Mouse (Mus musculus) frontal cortex, postnatal 25 days (tissue): ENCODE results near the gene Olfr214.
"Not testable (repeated sequence)": the region's sequence is repeated elsewhere in the genome, so short reads cannot be mapped to it uniquely, and the experiment has no call there.

Experiments used
- DNase-seq, 2 experiments: peaks; one replicate each; pipeline ENCODE4 v3.0.0; 2022; ENCODE audit warnings: low spot score in 2 of 2

The Olfr214 gene

DNA sequence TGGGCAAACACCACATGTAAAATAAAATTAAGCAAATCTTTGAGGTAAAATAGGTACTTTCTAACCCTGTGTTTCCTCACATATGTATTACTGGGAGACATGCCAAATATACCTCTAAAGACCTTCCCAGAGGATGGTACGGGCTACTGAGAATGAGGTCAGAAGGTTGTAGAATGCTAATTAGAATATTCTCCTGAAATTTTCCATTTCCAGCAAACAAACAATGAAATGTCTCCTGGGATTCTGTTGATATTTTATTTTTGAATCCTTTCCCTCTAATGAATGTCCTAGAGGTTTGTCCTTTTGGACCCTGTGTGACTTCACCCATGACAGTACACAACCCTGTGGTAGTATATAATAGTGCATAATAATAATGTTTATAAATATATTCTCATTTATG is at the start of gene Olfr214:
Gene Olfr214 (plus strand): TSS at position 301 of the 400 bp plus-strand sequence.
- no peak for DNase-seq

DNA sequence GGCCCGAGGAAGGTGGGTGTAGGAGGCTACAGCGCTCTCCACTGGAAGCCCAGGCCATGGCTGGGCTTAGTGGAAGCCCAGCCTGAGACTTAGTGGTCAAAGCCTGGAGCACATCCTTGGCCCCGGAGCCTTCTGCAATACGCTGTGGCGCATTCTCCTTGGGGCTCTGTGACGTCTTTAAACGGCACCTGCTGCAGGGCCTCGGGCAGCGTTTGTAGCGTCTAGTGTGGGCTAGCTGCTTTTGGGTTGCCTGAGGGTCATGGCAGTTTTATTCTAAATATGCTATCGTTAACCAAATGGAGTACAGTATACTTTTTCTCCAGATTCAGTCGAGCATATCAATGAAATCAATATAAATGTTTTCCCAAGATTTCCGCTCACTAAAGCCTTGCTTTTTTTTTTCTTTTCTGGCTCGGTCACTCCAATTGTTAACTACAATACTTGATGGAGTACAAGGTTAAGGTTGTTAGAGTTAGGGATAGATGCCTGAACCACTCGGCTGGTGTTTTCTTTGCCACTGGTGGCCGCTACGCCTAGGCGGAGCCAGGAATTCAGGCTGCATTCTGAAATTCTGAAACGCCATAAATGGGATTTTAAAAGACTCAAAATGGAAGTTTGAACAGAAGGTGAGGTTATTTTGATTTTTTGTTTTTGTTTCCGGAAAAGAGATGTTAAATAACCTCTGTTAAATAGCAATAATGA is 47.6 kb upstream of the Olfr214 start, which contains the start of gene Olfr212:
Gene Olfr212 (plus strand): TSS at position 215 of the 702 bp plus-strand sequence.
- not testable (repeated sequence) for DNase-seq

DNA sequence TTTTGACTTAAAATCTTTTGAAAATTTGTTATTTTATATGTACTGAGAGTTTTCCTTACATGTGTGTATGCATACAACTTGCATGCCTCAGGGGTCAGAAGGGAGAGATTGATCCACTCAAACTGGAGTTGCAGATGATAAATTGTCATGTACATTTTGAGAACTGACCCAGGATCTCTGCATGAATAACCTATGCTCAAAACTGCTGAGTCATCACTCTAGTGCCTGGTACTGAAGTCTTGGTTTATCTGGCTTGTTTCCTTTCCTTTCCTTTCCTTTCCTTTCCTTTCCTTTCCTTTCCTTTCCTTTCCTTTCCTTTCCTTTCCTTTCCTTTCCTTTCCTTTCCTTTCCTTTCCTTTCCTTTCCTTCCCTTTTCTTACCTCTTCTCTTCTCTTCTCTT is 39.2 kb upstream of the Olfr214 start:
- no peak for DNase-seq

DNA sequence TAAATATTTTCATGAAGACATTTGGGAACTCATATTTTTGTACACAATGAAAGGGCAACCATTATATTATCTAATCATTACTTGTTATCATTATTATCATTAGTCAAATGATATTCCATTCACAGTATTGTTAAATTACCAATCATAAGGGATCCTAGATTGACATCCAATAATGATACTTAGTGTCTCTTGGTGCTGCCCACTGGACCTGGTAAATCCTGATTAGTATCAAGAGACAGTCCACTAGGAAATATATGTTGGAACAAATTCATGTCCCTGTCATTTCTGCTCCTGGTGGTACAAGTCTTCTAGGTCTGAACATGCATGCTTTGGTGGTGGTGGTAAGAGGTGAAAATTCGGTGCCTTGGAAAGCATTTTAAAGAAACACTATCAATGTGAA is 15.9 kb upstream of the Olfr214 start, which contains the start of gene Olfr213:
Gene Olfr213 (plus strand): TSS at position 301 of the 400 bp plus-strand sequence.
- no peak for DNase-seq

DNA sequence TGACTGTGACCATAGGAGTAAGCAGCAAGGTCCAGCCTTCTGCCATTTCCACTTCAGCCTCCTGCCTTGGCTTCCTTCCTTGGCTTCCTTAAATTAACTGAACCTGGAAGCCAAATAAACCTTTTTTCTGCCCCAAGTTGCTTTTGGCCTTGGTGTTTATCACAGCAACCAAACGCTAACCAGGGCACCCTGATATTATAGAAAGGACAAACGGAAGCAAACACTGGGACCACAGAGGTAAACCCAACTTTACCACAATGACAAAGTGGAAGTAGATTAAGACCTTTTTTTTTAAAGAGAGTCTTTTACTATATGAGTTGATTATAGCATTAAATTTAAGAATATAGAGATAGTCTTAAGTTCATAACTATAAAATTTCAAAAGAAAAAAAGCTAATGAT is 11.5 kb upstream of the Olfr214 start:
- no peak for DNase-seq

DNA sequence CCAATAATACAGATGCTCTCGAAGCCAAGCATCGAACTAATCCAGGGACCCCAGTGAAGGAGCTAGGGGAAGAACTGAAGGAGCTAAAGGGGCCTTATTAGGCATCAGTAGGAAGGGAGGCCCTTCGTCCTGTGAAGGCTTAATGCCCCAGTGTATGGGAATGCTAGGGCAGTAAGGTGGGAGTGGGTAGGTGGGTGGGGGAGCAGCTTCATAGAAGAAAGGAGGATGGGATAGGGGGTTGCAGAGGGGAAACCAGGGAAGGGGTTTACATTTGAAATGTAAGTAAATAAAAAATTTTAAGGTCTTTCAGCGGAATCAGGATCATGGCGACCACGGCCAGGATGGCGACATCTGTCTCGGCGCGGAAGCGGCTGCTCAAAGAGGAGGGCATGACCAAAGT is 3.2 kb upstream of the Olfr214 start, which contains the start of gene Gm5580:
Gene Gm5580 (plus strand): TSS at position 301 of the 400 bp plus-strand sequence.
- DNase-seq, result not testable (repeated sequence)

DNA sequence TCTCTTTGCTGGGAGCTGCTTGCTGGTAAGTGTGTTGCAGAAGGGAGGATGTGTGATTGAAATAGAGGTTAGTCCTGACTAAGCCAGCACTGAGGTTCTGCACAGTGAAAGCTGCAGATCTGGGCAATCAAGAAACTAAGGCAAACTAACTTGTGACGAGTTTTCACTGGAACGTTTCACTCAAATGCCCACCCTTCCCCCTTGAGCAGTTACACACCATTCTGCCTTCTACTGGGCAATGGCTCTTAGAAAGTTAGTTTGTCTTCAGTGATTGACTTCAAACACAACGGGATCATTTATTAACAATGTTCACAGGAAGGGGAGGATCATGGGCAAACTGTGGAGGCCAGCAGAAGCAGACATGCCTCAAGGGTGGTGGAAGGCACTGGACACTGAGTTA is 917 bp downstream of the Olfr214 start:
- DNase-seq, result no peak

DNA sequence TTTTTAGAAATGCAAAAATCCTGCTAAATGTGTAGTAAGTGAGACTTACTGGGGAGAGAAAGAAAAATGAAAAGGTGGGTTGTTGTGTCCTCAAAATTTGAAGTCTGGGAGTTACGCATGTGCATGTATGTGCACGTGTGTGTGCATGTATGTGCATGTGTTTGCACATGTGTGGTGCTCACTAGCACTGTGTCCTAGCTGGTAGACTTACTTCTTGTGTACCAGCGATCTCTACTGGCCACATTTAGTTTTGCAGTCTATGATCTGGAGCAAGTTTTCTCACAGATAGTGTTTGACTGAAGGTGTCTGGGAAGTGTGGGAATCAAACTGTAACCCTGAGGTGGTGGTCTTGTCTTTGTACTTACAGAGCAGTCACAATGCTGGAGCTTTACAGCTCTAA is 15.8 kb downstream of the Olfr214 start:
- DNase-seq, result no peak

DNA sequence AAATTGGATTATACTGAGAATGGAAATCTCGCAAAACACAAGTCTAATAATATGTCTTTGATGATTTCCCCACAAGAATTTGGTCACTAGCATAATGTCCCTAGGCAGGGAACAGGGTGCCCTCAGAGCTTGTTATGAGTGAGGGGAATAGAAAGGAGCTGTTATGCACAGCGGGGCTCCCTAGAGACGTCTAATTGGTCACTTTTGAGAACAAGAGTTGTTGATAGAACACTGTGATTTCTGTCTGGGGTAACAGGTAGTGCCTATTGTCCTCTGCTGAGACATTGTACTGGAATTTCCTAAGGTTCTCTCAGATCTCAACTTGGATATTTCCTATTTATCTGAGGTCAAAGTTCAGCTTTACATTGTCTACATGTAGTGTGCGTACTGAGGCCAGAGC is 30.1 kb downstream of the Olfr214 start, which contains the start of gene Olfr215:
Gene Olfr215 (minus strand): TSS at position 101 of the 400 bp plus-strand sequence.
- DNase-seq, result no peak

DNA sequence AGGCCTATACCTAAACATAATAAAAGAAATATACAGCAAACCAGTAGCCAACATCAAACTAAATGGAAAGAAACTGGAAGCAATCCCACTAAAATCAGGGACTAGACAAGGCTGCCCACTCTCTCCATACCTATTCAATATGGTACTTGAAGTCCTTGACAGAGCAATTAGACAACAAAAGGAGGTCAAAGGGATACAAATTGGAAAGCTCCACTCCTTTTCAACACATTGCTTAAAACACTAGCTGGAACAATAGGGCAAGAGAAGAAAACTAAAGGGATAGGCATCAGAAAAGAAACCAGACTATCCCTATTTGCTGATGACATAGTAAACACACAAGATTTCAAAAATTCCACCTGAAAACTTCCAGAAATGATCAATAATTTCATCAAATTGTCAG is 46.9 kb downstream of the Olfr214 start:
- DNase-seq, result not testable (repeated sequence)

DNA sequence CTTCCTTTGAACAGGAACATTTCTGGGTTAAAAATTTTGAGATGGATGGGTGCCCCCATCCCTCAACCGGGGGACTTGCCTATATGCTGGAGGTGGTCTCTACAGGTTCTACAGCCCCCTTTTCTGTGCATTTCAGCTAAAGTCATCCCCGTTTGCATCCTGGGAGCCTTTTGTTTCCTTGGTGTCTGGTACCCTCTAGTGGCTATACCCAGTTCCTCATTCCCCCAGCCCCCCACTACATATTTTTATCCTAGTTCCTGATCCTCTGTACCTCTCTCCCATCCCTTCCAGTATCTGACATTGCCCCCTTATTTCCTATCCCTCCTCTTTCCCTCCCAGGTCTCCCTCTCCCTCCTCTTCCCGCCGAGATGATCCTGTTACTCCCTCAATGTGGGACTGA is 53.2 kb downstream of the Olfr214 start:
- no peak for DNase-seq
